Mouse (Mus musculus) kidney, adult 2 months (tissue): ENCODE measurements at regions not wholly inside any gene's neighbourhood (a gene's known extent, or its start where the extent isn't known, plus 50 kb on each side); places are given as distances from the start of the nearest gene placed in this dataset.

Experiments used
- CTCF ChIP-seq: fragments of 200-500 bp; conservative IDR thresholded peaks from 2 replicates; pipeline ENCODE4 v1.5.1; 2011; ENCODE audit warnings: low read depth, mild to moderate bottlenecking, control low read depth, low read length, moderate library complexity, mixed read lengths; ENCODE audit not compliant: insufficient read depth, insufficient read length
- POLR2A ChIP-seq: fragments of 200-500 bp; IDR thresholded peaks from one replicate; pipeline ENCODE4 v1.6.1; 2011; ENCODE audit warnings: low read depth, low read length, control low read depth

DNA sequence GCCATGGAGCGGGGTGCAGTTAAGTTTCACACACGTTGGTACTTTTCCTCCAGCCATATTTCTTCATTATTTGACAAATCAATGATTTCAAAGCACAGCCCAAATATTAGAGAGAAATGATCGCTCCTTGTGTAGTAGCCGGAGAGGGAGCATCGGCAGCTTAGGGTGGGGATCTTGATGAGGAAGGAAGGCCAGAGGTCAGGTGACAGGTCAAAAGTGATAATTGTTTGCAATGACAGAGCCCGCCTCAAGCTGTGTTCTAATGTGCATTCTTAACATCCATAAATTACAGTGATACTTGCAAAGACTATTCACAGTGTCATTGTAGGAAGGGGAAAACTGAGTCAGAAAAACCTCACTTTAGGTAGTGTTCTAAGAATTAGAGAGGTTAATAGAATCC, 75.1 kb upstream of the Slc38a2 start:
- no peak for TF ChIP-seq CTCF
- no peak for TF ChIP-seq POLR2A
